Mouse (Mus musculus): ENCODE measurements around the gene 4921524J17Rik. TPM values are rescaled to one million over a fixed set of nuclear protein-coding genes. Genes with fewer than 3 reads are reported as not detected.

4921524J17Rik gene
- total and polyA plus RNA-seq, 3 experiments: 14.6 to 21.9 TPM; not detected in 1

- no peak overlapping the region for H3K4me3 ChIP-seq (ENCODE audit: control insufficient read depth in 1 of 2, insufficient read depth in 1 of 2, low read depth in 2 of 2, low read length in 2 of 2)
- no peaks in the 10 kb centered on the region for H3K4me1 ChIP-seq (ENCODE audit: control insufficient read depth in 1 of 2, insufficient read depth in 2 of 2, low read length in 2 of 2)
- H3K9me3 ChIP-seq (replicated peaks; ENCODE audit: insufficient read depth, low read length): no peaks in the 10 kb centered on the region
- no peak overlapping the region for H3K27ac ChIP-seq (ENCODE audit: control insufficient read depth, low read depth, low read length)
- H3K79me2 ChIP-seq (ENCODE audit: control insufficient read depth, insufficient read depth, low read length, poor library complexity): no peaks in the 10 kb centered on the region
- no peaks in the 10 kb centered on the region for H3K36me3 ChIP-seq (ENCODE audit: control insufficient read depth in 1 of 2, insufficient read depth in 2 of 2, low read length in 2 of 2)
- H3K9ac ChIP-seq (ENCODE audit: control insufficient read depth, low read depth, low read length, poor library complexity, severe bottlenecking): no peak overlapping the region
- no peaks in the 10 kb centered on the region for H3K27me3 ChIP-seq (ENCODE audit: control insufficient read depth in 1 of 2, insufficient read depth in 2 of 2, low read length in 2 of 2)
- TF ChIP-seq ETS1 (IDR thresholded peaks at IDR 0.05; ENCODE audit: low read depth, low read length) (no peak), ZMIZ1 (IDR thresholded peaks at IDR 0.05; ENCODE audit: low read depth, low read length) (no peak), BHLHE40 (IDR thresholded peaks at IDR 0.05; ENCODE audit: borderline replicate concordance, low read depth, low read length) (no peak), TAL1 (IDR thresholded peaks at IDR 0.05; ENCODE audit: low read length) (no peak), CHD1 (IDR thresholded peaks at IDR 0.05; ENCODE audit: low read depth, low read length) (no peak), NRF1 (IDR thresholded peaks at IDR 0.05; ENCODE audit: insufficient read depth, low read depth, low read length, poor library complexity, severe bottlenecking) (no peak), ELF1 (IDR thresholded peaks at IDR 0.05; ENCODE audit: low read depth, low read length) (no peak), TCF12 (IDR thresholded peaks at IDR 0.05; ENCODE audit: low read depth, low read length) (no peak), POLR2AphosphoS5 (IDR thresholded peaks at IDR 0.05; ENCODE audit: borderline replicate concordance, low read depth, low read length) (no peak), RAD21 (IDR thresholded peaks at IDR 0.05; ENCODE audit: low read depth, low read length) (no peak), GABPA (IDR thresholded peaks at IDR 0.05; ENCODE audit: low read depth, low read length) (no peak), USF2 (IDR thresholded peaks at IDR 0.05; ENCODE audit: borderline replicate concordance in 1 of 2, insufficient read depth in 1 of 2, low read depth in 1 of 2, low read length in 2 of 2) (no peak), CTCF (IDR thresholded peaks at IDR 0.05 in 2 of 3, conservative IDR thresholded peaks at IDR 0.05 in 1 of 3; ENCODE audit: control insufficient read depth in 1 of 3, insufficient read depth in 1 of 3, low read depth in 2 of 3, low read length in 3 of 3, poor library complexity in 1 of 3, severe bottlenecking in 1 of 3) (no peak; a peak in 1 of 6 replicates), MAZ (IDR thresholded peaks at IDR 0.05; ENCODE audit: low read depth, low read length) (no peak), MYC (IDR thresholded peaks at IDR 0.05; ENCODE audit: low read depth, low read length) (no peak), USF1 (IDR thresholded peaks at IDR 0.05; ENCODE audit: low read depth, low read length) (no peak), ZNF384 (IDR thresholded peaks at IDR 0.05; ENCODE audit: low read depth, low read length) (no peak), RCOR1 (IDR thresholded peaks at IDR 0.05; ENCODE audit: low read depth, low read length) (no peak), MXI1 (IDR thresholded peaks at IDR 0.05; ENCODE audit: low read depth, low read length) (no peak)
- no peak for DNase-seq (ENCODE audit: low read depth, low spot score)
Observed at GRCm38 (mm10) chr8:85460804-85461203, 28.2 kb upstream of the 4921524J17Rik start.

DNA sequence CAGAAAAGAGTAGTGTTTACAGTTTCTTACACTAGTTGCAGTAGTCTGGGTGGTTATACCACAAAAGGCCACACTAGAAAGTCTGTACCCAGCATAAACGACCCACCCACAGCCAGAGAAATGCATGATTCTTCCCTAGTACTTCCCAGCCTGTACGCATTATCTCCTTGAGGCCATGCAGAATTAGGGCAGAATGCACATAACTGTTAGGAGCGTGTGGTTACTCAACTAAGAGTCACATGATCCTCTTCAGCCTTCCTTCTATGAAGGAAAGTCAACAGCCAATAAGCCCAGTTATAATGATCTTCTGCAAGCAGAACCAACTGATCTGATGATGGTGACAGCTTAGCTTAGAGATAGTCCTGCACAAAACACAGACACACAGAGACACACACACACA is 26.9 kb upstream of the 4921524J17Rik start:
- Histone ChIP-seq H3K4me1 (ENCODE audit: control insufficient read depth in 1 of 2, insufficient read depth in 2 of 2, low read length in 2 of 2) (no peaks in the 10 kb centered on the region), H3K36me3 (ENCODE audit: control insufficient read depth in 1 of 2, insufficient read depth in 2 of 2, low read length in 2 of 2) (no peaks in the 10 kb centered on the region), H3K27ac (ENCODE audit: control insufficient read depth, low read depth, low read length) (no peak overlapping the region), H3K79me2 (ENCODE audit: control insufficient read depth, insufficient read depth, low read length, poor library complexity) (no peaks in the 10 kb centered on the region), H3K9ac (ENCODE audit: control insufficient read depth, low read depth, low read length, poor library complexity, severe bottlenecking) (no peak overlapping the region), H3K4me3 (ENCODE audit: control insufficient read depth in 1 of 2, insufficient read depth in 1 of 2, low read depth in 2 of 2, low read length in 2 of 2) (no peak overlapping the region), H3K27me3 (ENCODE audit: control insufficient read depth in 1 of 2, insufficient read depth in 2 of 2, low read length in 2 of 2) (no peaks in the 10 kb centered on the region), H3K9me3 (replicated peaks; ENCODE audit: insufficient read depth, low read length) (no peaks in the 10 kb centered on the region)
- DNase-seq (ENCODE audit: low read depth, low spot score): no peak
- no peak for TF ChIP-seq KAT2A (conservative IDR thresholded peaks at IDR 0.05; ENCODE audit: low read depth, low read length)
- no peak for TF ChIP-seq HCFC1 (IDR thresholded peaks at IDR 0.05; ENCODE audit: low read depth, low read length)
- no peak for TF ChIP-seq CTCF (IDR thresholded peaks at IDR 0.05 in 2 of 3, conservative IDR thresholded peaks at IDR 0.05 in 1 of 3; ENCODE audit: control insufficient read depth in 1 of 3, insufficient read depth in 1 of 3, low read depth in 2 of 3, low read length in 3 of 3, poor library complexity in 1 of 3, severe bottlenecking in 1 of 3)
- no peak for TF ChIP-seq ETS1 (IDR thresholded peaks at IDR 0.05; ENCODE audit: low read depth, low read length)
- TF ChIP-seq TBP (IDR thresholded peaks at IDR 0.05; ENCODE audit: low read depth, low read length): no peak
- no peak for TF ChIP-seq ELF1 (IDR thresholded peaks at IDR 0.05; ENCODE audit: low read depth, low read length)

Measured in MEL (cell line).